Mouse (Mus musculus) frontal cortex, postnatal 14 days (tissue): Measurements from ENCODE around the gene Slc30a2.
A peak's percentile ranks its signal among the peaks of the same experiment; 100 is the strongest.
"Not testable (repeated sequence)": the region's sequence is repeated elsewhere in the genome, so short reads cannot be mapped to it uniquely, and the experiment has no call there.

Experiments used
- DNase-seq, 2 experiments: peaks; one replicate each; pipeline ENCODE4 v3.0.0; 2022; ENCODE audit warnings: low spot score in 2 of 2

The Slc30a2 gene

GRCm38 (mm10) chr4:134321524-134321923, 21.5 kb upstream of the Slc30a2 start:
- DNase-seq = no peak

GRCm38 (mm10) chr4:134324655-134325054, 18.3 kb upstream of the Slc30a2 start:
- no peak for DNase-seq

GRCm38 (mm10) chr4:134326859-134327530, 16.0 kb upstream of the Slc30a2 start:
- DNase-seq = no peak

- DNase-seq = no peak
These were observed 14.8 kb upstream of the Slc30a2 start for GRCm38 (mm10) chr4:134328151-134328550.

- no peak for DNase-seq
These were observed 14.1 kb upstream of the Slc30a2 start for GRCm38 (mm10) chr4:134328832-134329231.

GRCm38 (mm10) chr4:134330281-134330680, 12.7 kb upstream of the Slc30a2 start:
- DNase-seq = no peak

GRCm38 (mm10) chr4:134341231-134341630, 1.8 kb upstream of the Slc30a2 start:
- DNase-seq = not testable (repeated sequence)

GRCm38 (mm10) chr4:134342213-134342779, 685 bp upstream of the Slc30a2 start:
- no peak for DNase-seq

- no peak for DNase-seq
These were observed 1.6 kb downstream of the Slc30a2 start for GRCm38 (mm10) chr4:134344620-134345019.

- DNase-seq = no peak
These were observed 2.8 kb downstream of the Slc30a2 start for GRCm38 (mm10) chr4:134345802-134346201.

GRCm38 (mm10) chr4:134348078-134348477, 5.1 kb downstream of the Slc30a2 start:
- no peak for DNase-seq

- no peak for DNase-seq
These were observed 5.6 kb downstream of the Slc30a2 start for GRCm38 (mm10) chr4:134348545-134348944.

- no peak for DNase-seq
These were observed 6.8 kb downstream of the Slc30a2 start for GRCm38 (mm10) chr4:134349829-134350228.

GRCm38 (mm10) chr4:134350641-134351040, 7.7 kb downstream of the Slc30a2 start:
- no peak for DNase-seq

- DNase-seq = no peak
These were observed 8.6 kb downstream of the Slc30a2 start for GRCm38 (mm10) chr4:134351329-134352260.

- no peak for DNase-seq
These were observed 9.3 kb downstream of the Slc30a2 start for GRCm38 (mm10) chr4:134352261-134352707.

- DNase-seq = no peak
These were observed 9.9 kb downstream of the Slc30a2 start for GRCm38 (mm10) chr4:134352929-134353328.

- DNase-seq = no peak
These were observed 10.8 kb downstream of the Slc30a2 start for GRCm38 (mm10) chr4:134353527-134354409.

GRCm38 (mm10) chr4:134355841-134356452, 13.0 kb downstream of the Slc30a2 start:
- DNase-seq = no peak

- peak in 1 of 2 experiments; percentile 79 for DNase-seq
These were observed 13.8 kb downstream of the Slc30a2 start for GRCm38 (mm10) chr4:134356591-134357460.
